Mouse (Mus musculus) adrenal gland, postnatal 25 days (tissue): ENCODE data around the gene Lhx2. TPM values are rescaled to one million over a fixed set of nuclear protein-coding genes. Genes with fewer than 3 reads are reported as not detected.

Source experiments
- DNase-seq: peaks from one replicate; pipeline ENCODE4 v3.0.0; 2021; ENCODE audit warnings: mixed read lengths
- total RNA-seq: library from RNA; stranded (reverse); gene quantifications from 2 replicates; pipeline ENCODE4 v1.2.3, GENCODE M21; 2021

Gene Lhx2
- total RNA-seq, 1 experiment from 2014 or later = not detected

GRCm38 (mm10) chr2:38359811-38360210 lies 20.7 kb downstream of the Lhx2 start:
- DNase-seq = no peak

GRCm38 (mm10) chr2:38366222-38366621 lies 27.1 kb downstream of the Lhx2 start:
- DNase-seq = no peak

- DNase-seq = no peak
Measured at GRCm38 (mm10) chr2:38367023-38367422, 27.9 kb downstream of the Lhx2 start.

GRCm38 (mm10) chr2:38367852-38368251 lies 28.8 kb downstream of the Lhx2 start:
- no peak for DNase-seq

- peak; percentile 59 for DNase-seq
Measured at GRCm38 (mm10) chr2:38368746-38369330, 29.8 kb downstream of the Lhx2 start.

- peak; percentile 75 for DNase-seq
Measured at GRCm38 (mm10) chr2:38375606-38376304, 36.7 kb downstream of the Lhx2 start.

GRCm38 (mm10) chr2:38377254-38377653 lies 38.2 kb downstream of the Lhx2 start:
- no peak for DNase-seq

GRCm38 (mm10) chr2:38378346-38378745 lies 39.3 kb downstream of the Lhx2 start:
- DNase-seq = no peak

- no peak for DNase-seq
Measured at GRCm38 (mm10) chr2:38378849-38379545, 39.9 kb downstream of the Lhx2 start.

GRCm38 (mm10) chr2:38379546-38379870 lies 40.4 kb downstream of the Lhx2 start:
- no peak for DNase-seq

GRCm38 (mm10) chr2:38380136-38381083 lies 41.3 kb downstream of the Lhx2 start:
- DNase-seq = no peak

- DNase-seq = no peak
Measured at GRCm38 (mm10) chr2:38387568-38388262, 48.6 kb downstream of the Lhx2 start.

- DNase-seq = no peak
Measured at GRCm38 (mm10) chr2:38394977-38395868, 56.1 kb downstream of the Lhx2 start.

- DNase-seq = no peak
Measured at GRCm38 (mm10) chr2:38395869-38396236, 56.8 kb downstream of the Lhx2 start.

- DNase-seq = no peak
Measured at GRCm38 (mm10) chr2:38397306-38397705, 58.2 kb downstream of the Lhx2 start.

GRCm38 (mm10) chr2:38397882-38398281 lies 58.8 kb downstream of the Lhx2 start:
- no peak for DNase-seq

GRCm38 (mm10) chr2:38402611-38403010 lies 63.5 kb downstream of the Lhx2 start:
- DNase-seq = no peak

- DNase-seq = no peak
Measured at GRCm38 (mm10) chr2:38403231-38403630, 64.2 kb downstream of the Lhx2 start.

- DNase-seq = no peak
Measured at GRCm38 (mm10) chr2:38404007-38404596, 65.0 kb downstream of the Lhx2 start.

GRCm38 (mm10) chr2:38405356-38405755 lies 66.3 kb downstream of the Lhx2 start:
- DNase-seq = no peak
